Mouse (Mus musculus) heart, adult 10 weeks (tissue): ENCODE results near the gene Ndn. TPM values are rescaled to one million over a fixed set of nuclear protein-coding genes. Genes with fewer than 3 reads are reported as not detected.

Experiments
- polyA plus RNA-seq: library from polyadenylated mRNA; stranded (reverse); fragments of 350-450 nt; fragmentation: Illumina TruSeq; extraction: RNeasy Lipid Tissue Mini Kit (QIAGEN cat#74804); gene quantifications from one replicate; pipeline ENCODE4 v1.2.3, GENCODE M21; 2014; ENCODE audit warnings: low read depth, low replicate concordance

The Ndn gene
- polyA plus RNA-seq: 3.9 TPM

DNA sequence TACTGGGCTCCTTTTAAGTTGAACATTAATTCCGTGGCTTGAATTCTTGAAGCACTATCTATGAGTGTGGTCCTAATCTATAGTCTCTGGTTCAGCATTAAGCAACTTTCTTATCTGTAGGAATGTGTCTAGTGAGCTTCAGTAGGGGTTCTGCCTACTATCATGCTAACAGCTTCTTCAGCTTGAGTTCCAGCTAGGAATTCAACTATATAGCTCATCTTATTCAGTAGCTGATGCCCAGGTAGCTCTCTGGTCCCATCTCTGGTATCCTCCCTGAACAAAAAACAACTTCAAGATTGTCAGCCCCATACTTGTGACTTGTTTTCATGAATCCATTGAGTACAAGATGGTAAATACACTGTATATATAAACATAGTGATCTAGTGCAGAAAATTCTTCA is at the start of gene Ndn:
Gene Ndn, plus strand, starts transcription at position 301 of the 400 bp plus-strand sequence.

GRCm38 (mm10) chr7:62376510-62377304 is 30.3 kb downstream of the Ndn start, which contains the start of gene Magel2:
Gene Magel2 (plus strand): TSS chr7:62377010.

Other genes starting within 250 kb of the Ndn start
- not detected for gene Magel2, start 30.4 kb downstream of the Ndn start, polyA plus RNA-seq
- gene Mkrn3, start 73.6 kb downstream of the Ndn start, polyA plus RNA-seq: 0.24 TPM
- gene Peg12, start 117.9 kb downstream of the Ndn start, polyA plus RNA-seq: 0.45 TPM